Mouse (Mus musculus) ovary, adult 18-20 months (tissue): ENCODE measurements around the gene Arl8a.

Experiments used
- DNase-seq: peaks from one replicate; pipeline ENCODE4 v3.0.0; 2022; ENCODE audit warnings: low spot score, mixed read lengths

The Arl8a gene

GRCm38 (mm10) chr1:135133678-135134435 lies 12.8 kb upstream of the Arl8a start:
- no peak for DNase-seq

DNA sequence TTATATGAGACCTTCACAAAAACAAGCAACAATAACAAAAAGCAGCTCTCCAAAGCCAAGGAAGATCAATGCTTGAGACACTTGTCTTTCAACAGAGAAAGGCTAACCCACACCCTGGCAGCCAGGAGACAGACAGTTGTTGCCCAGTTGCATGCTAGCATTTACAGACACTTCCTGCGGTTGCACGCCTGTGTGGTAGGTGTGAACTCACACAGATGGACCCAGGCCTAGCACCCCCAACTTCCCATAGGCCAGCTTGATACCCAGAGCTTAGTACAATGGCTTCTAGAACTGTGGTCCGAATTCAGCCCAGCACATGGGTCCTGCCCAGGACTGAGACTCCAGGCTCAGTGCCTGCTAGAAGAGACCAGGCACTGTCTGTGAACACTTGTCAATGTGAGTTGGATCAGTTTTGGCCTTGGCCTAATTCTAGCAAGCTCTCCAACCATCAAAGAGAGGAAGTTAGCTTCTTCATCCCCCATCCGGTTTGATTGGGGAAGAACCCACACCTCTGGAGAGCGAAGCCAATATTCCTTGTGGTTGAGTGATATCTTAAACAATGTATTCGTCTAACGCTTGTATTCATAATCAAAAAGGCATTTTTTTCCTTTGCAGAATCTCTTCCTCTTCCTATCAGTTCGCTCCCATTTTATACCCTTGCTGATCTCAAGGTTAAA lies 11.4 kb upstream of the Arl8a start:
- DNase-seq: no peak

DNA sequence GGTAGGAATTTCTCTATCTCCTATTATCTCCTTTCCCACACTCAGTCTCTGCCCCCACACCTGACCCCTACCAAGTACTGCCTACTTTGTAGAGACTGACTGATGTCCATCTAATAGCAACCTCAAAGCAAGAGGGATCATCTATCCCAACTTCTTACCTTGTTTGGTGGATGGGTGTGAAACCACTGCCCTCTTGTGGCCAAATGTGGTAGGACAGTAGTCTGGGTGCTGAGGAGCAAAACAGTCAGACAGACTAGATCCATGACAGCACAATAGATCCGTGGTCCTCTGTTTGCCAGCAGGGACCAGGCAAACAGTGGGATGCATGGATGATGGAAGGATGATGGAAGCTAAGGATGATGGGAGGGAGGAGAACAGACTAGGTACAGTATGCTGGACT lies 10.1 kb upstream of the Arl8a start:
- no peak for DNase-seq

GRCm38 (mm10) chr1:135139906-135140305 lies 6.7 kb upstream of the Arl8a start:
- DNase-seq: no peak

DNA sequence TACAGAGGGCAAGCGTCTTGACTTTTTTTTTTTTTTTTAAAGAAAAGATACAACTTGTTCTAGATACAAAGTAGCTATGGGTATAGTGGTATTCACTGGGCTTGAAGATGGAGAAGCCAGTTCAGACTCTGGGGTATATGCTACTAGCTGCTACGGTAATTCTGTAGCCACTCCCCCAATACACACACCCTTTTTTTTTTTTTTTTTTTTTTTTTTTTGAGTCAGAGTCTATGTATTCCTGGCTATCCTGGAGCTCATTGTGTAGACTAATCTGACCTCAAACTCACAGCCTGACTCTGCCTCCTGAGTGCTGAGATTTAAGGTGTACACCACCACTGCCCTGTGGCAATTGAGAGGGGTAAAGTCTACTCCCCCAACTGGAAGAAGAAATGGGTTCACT lies 4.2 kb upstream of the Arl8a start:
- no peak for DNase-seq

DNA sequence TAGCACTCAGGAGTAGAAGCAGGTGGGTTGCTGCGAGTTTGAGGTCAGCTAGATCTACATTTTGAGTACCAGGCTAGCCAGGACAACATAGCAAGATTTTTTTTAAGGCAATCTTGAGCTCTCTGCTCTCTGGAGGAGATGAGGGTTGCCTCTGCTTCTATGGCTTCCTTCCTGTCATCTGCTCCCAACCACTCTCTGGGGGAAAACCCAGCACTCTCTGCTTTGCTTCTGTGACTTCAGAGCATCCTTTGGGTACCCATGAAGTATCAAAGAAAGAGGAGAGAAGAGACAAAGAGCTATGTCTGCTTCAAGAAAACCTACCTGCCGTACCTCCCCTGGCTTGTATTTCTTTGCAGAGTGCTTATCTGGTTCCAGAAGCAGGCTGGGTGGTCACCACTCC lies 2.7 kb upstream of the Arl8a start:
- DNase-seq: no peak

GRCm38 (mm10) chr1:135146946-135147701 lies 500 bp downstream of the Arl8a start:
- peak; percentile 85 for DNase-seq

DNA sequence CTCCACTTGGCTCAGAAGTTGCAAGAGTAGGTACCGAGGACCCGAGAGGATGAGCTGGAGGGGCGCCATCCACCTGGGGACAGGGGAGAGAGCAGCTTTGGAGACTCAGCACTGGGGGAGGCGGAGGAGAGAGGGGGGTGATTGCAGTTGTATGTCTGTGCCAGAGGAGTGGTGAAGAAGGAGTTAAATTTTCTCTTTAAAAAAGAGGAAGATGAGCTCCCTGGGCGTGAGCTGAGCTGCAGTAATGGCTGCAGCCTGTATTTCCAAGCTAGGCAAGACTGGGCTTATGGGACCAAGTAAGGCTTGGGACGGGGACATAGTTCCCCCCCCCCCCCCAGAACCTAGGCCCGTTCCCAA lies 1.1 kb downstream of the Arl8a start:
- no peak for DNase-seq

- DNase-seq: no peak
These were observed 1.9 kb downstream of the Arl8a start for GRCm38 (mm10) chr1:135148476-135148875.

DNA sequence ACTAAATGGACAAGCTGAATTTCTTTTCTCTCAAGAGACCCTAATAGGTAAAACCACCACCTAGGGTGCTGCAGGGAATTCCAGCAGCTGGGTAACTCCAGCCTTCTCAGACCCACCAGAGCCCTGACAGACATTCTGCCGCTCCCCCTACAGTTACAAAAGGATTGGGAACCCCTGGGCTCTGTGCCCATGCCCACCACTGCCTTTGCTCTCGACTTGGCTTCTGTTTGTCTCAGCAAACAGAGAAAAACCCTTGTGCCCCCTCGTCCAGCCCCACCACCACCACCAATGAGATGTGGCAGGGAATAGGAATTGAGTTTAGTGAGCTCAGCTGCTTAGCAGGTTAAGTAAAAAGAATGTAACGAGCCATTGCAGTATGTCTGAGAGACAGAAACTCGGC lies 2.4 kb downstream of the Arl8a start:
- DNase-seq: no peak

DNA sequence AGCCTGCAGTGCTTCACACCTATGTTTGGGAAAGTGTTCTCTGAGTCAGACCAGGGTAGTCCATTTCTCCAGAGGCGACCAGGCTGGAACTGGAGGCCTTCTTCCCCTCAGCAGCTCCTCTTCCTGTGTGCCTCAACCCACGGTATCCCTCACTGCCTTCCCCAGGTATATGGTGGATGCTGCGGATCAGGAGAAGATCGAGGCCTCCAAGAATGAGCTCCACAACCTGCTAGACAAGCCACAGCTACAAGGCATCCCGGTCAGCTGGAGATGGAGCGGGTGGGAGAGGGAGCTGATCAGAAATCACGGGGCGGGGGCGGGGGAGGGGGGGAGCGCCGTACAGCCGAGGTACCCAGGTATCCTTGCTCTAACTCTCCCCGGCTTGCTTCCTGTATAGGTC lies 7.4 kb downstream of the Arl8a start:
- no peak for DNase-seq

DNA sequence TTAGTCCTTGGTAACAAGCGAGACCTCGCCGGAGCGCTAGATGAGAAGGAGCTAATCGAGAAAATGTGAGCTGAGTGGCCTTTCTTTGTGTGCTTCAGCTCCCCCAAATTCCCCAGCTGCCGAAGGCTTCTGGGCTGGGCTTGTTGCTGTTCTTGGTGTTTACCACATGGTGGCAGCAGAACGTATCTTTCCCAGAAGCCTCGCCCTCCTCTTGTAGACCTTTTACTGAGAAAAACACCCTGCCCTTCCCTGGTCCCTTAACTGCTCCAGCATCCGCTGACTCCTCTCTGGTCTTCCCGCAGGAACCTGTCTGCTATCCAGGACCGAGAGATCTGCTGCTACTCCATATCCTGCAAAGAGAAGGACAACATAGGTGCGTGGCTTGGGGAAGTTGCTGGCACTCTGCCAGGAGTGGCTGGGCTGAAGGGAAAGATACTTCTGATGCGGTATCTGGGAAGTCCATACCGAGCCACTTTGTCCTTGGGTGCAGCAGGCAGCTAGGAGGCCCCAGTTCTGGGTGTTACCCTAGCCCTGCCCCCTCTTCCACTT lies 7.9 kb downstream of the Arl8a start:
- DNase-seq: peak; percentile 63

DNA sequence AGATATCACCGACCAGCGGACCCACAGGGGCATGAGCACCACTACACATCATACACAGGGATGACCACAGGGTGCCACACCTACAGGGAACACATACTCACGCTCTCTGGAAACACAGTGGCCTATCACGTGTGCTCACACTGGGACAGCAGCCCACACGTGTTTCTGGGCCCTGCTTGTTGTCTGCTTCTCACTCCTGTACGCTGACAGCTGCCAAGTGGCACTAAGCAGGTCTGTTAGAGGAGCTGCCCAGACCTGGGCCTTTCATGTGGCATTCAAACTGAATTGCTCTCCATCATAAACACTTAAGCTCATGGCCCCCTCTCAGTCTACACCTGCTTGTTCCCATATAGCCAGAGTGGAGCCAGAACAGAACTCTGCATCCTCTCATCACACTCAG lies 9.7 kb downstream of the Arl8a start:
- DNase-seq: no peak

GRCm38 (mm10) chr1:135158633-135159032 lies 12.0 kb downstream of the Arl8a start:
- DNase-seq: no peak

- DNase-seq: no peak
These were observed 12.4 kb downstream of the Arl8a start for GRCm38 (mm10) chr1:135159074-135159473.

GRCm38 (mm10) chr1:135159556-135160123 lies 13.0 kb downstream of the Arl8a start:
- no peak for DNase-seq

DNA sequence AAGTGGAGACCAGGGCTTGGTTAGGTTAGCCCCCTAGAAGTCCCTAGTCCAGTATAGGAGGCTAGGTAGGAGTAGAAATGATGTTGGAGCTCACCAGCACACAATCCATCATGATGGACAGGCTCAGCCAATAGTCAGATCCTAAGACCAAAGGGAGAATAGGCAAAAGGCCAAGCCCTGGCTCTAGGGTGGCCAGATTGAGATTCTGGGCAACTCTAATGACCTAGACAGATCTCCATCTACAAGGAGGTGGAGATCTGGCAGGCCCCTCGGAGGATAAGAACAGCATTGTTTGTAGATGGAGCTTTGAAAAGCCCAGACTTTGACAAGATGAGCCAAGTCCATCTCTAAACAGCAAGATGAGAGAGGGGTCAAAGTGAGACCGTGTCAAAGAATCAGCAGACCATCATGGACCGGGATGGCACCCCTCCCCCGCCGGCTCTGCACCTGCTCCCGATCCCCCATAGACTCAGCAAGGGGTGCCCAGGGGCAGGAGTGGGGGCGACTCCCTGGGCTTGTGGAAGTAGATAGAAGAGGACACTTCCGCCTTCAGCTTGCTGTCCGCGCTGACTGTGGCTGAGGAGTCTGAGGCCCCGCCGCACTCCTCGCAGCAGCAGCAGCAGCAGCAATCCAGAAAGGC lies 13.9 kb downstream of the Arl8a start:
- DNase-seq: no peak

DNA sequence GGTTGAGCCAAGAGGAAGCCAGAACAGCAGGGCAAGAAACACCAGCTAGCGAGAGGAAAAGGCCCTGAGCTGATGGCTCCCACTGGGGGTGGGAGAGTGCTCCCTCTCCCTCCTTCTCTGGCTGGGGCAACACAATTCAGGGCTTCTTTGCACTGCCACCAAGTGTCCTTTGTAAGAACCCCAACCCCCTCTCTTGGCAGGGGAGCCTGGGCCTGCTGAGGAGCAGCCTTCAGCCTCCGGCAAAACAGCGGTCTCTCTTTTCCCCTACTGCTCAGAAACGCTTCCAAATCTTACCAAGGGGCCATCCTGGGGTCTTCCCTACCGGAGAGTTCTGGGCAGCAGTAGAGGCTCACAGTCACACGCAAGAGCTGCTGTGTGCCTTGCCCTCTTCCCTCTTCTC lies 16.1 kb downstream of the Arl8a start:
- DNase-seq: no peak

GRCm38 (mm10) chr1:135167435-135167834 lies 20.8 kb downstream of the Arl8a start, which contains the start of gene Gpr37l1:
Gene Gpr37l1, minus strand, starts transcription at chr1:135167681.
- DNase-seq: no peak

GRCm38 (mm10) chr1:135168453-135169200 lies 22.0 kb downstream of the Arl8a start:
- no peak for DNase-seq

GRCm38 (mm10) chr1:135169556-135170224 lies 23.1 kb downstream of the Arl8a start:
- DNase-seq: no peak
